Mouse (Mus musculus) adrenal gland, adult 10 weeks (tissue): ENCODE results near the gene Hmx2. TPM values are rescaled to one million over a fixed set of nuclear protein-coding genes. Genes with fewer than 3 reads are reported as not detected.

ENCODE experiments used
- polyA plus RNA-seq: library from polyadenylated mRNA; stranded (reverse); fragments of 350-450 nt; fragmentation: Illumina TruSeq; extraction: RNeasy Lipid Tissue Mini Kit (QIAGEN cat#74804); gene quantifications from one replicate; pipeline ENCODE4 v1.2.3, GENCODE M21; 2014; ENCODE audit warnings: low read depth, low replicate concordance

Hmx2 gene
- not detected for polyA plus RNA-seq

DNA sequence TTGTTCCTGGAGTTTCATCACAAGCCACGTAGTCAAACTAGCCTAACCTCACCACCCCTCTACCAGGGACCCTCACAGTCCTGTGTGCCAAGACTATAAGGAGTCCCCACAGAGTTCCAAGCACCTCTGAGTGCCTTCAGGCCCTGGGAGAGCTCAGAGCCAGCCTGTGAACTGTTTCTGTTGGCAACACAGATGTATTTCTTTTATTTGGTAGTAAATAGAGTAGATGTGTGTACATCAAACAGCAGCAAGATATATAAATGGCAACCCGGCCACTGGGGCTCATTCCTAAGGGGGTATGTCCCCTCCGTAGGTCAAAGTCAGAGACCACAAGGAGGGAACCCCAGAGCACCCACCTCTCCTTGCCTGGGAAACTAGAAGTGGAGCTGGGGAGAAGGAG, at the start of gene Hmx2:
TSS of gene Hmx2 (plus strand) at position 301 of the 400 bp plus-strand sequence.

GRCm38 (mm10) chr7:131542115-131542871, 6.3 kb upstream of the Hmx2 start, which contains the start of gene Hmx3:
TSS of gene Hmx3 (plus strand) at chr7:131542867.

DNA sequence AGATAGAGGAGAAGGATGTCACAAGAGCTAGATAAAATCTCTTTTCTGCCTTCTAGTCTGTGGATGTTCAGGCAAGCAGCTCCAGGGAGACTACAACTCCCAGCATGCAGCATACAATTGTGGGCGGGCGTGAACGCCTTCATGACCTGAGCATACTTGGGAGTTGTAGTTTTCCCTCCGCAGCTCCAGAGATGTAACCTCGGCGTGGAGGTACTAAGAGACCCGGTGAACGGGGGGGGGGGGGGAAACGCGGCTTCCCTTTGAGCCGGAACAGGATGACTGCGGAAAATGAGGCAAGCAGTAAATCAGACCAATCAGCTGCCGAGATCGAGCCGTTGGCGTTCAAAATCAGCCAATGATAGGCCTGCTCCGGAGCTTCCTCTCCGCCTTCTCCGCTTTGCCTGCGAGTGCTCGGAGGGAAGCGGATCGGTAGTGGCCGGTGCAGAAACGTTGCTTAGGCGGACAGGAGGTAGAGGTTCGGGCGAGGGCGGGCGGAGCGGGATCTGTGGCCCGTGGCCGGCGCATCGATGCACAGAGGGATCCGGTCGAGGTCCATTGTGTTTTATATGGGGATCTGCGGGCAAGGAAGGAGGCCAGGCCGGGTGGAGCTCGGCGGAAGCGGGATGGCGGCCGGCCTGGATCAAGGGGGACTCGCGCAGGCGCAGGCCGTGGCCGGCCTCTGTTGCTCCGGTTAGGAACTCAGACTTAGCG, 11.6 kb downstream of the Hmx2 start, which contains the start of gene Bub3:
TSS of gene Bub3 (plus strand) at position 237 of the 711 bp plus-strand sequence.

Other genes with a start within 250 kb of the Hmx2 start
- 0.76 TPM for gene Cuzd1, start 226.5 kb upstream of the Hmx2 start, polyA plus RNA-seq
- not detected for gene Fam24b, start 219.3 kb upstream of the Hmx2 start, polyA plus RNA-seq
- not detected for gene Fam24a, start 214.9 kb upstream of the Hmx2 start, polyA plus RNA-seq
- 5.8 TPM for gene 2310057M21Rik, start 186.0 kb upstream of the Hmx2 start, polyA plus RNA-seq
- gene Pstk, start 177.6 kb upstream of the Hmx2 start, polyA plus RNA-seq: 29.1 TPM
- gene Ikzf5, start 138.3 kb upstream of the Hmx2 start, polyA plus RNA-seq: 36.4 TPM
- gene Acadsb, start 138.2 kb upstream of the Hmx2 start, polyA plus RNA-seq: 1,712 TPM
- not detected for gene Hmx3, start 5.9 kb upstream of the Hmx2 start, polyA plus RNA-seq
- gene Bub3, start 11.4 kb downstream of the Hmx2 start, polyA plus RNA-seq: 33.0 TPM